Mouse (Mus musculus): Measurements from ENCODE around the gene Gjb3. TPM values are rescaled to one million over a fixed set of nuclear protein-coding genes. Genes with fewer than 3 reads are reported as not detected.

Gene Gjb3
- polyA plus RNA-seq, 1 experiment = 0.26 TPM

DNA sequence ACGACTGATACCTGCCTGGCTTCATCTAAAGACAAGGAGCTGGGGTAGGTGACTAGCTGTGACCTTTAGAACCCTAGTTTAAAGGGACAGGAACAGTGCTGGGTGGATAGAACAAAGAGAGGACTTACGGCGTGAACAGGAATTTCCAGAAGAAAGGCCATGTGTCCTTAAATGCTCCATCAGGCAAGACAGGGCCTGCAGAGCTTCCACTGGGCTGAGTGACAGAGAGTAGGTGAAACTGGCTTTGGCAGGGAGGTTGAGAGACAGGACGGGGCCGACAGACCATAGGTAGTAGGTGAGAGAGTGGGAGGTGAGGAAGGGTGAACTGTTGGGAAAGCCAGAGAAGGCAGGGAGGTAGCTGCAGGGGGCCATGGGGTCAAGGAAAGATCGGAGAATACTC lies 10.7 kb upstream of the Gjb3 start:
- DNase-seq (ENCODE audit: extremely low spot score in 1 of 2, low spot score in 1 of 2) = no peak

DNA sequence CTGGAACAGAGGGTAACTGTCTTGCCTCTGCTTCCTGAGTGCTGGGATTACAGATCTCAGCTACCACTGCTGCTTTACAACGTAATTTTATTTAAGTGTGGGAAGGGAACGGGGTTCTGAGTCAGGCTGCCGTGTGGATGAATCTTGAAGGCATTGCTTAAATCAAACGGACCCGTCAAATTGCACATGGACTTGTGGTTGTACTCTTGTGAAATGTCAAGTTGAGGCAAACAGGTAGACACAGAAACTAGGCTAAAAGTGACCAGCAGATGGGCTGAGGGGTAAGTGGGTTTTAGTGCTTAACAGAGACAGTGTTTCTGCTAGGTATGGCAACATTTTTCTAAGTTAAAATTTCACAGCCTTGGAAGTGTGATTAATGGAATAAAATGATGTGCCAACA lies 7.0 kb upstream of the Gjb3 start:
- DNase-seq (ENCODE audit: extremely low spot score in 1 of 2, low spot score in 1 of 2) = no peak

DNA sequence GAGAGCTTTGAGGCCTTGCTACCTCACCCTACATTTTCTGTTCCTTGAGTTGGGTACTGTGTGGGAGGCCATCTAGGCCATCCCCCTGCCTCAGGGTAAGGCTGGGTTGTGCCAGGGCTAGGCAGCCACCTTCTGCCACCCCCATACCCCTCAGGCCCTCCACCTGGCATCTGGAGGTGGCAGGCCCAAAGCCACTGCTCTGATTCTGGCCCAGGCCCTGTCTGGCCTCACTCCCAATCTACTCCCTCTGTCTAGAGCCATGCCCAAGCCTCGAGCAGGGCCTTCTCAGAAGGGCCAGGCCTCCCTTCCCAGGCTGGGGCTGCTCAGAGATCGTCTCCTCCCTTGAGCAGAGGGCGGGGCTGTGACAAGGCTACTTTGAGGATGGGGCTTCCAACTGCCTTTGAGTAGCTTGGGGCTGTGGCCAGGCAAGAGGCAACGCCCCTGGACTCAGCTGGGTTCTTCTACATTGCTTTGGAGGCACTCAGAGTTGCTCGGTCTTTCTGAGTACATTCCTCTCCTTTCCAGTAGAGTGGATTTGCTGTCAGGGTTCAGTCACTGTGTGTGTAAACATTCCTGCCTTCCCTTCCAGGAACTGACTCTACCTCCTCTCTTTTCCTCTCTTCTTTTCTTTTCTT lies 4.3 kb upstream of the Gjb3 start:
- no peak for DNase-seq (ENCODE audit: extremely low spot score in 1 of 2, low spot score in 1 of 2)

DNA sequence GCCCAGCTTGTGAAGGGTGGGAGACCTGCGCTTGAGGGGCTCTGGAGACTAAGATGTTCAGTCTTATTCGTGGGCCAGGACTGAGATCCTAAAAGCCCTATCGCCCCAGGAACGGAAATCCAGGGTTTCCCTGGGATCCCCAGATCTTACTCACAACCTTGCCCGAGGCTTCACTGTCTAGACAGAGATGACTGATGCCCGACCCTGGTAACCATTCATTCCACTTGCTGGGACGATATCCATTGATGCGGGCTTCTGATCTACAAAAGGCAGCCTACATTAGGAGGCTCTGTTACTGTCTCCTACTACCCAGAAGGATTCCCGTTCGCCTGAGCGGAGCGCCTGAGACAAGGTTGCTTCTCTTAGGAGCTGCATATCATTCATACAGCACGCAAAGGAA lies 527 bp upstream of the Gjb3 start:
- DNase-seq (ENCODE audit: extremely low spot score in 1 of 2, low spot score in 1 of 2) = no peak

DNA sequence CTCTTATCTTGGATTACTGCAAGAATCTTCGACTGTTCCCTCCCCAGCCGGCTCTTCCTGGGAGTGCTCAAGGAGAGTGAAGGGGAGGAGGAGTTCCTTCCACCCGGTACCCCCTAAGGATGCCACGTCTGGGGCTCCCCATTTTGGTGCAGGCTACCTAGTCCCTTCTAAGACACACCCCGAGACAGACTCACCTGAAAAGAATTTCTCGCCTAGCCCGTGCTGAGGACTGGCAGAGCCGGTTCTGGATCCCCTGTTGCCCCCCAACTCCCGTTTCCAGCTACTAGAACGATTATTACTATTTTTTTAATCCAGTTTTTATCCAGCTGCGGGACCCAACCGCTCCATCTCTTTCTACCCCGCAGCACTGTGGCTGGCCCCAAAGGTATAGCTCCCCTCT lies 893 bp downstream of the Gjb3 start:
- DNase-seq (ENCODE audit: extremely low spot score in 1 of 2, low spot score in 1 of 2) = no peak

DNA sequence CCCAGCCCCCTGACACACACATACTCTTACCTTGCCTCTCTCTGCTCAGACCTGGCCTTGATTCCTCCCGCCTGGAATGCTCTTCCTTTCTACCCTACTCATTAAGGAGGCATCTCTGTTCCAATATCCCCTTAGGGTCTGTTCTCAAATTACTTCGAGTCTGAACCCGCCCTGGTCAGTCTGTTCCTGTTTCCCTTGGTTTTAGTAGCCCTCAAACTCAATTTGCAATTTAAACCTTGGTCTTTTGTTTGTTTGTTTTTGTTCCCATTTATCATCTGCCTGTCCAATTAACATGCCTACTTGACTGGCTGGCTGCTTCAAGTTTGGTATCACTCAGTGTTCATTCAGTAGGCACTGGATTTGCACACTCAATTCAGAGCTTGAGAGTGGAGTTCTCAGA lies 1.6 kb downstream of the Gjb3 start:
- no peak for DNase-seq (ENCODE audit: extremely low spot score in 1 of 2, low spot score in 1 of 2)

DNA sequence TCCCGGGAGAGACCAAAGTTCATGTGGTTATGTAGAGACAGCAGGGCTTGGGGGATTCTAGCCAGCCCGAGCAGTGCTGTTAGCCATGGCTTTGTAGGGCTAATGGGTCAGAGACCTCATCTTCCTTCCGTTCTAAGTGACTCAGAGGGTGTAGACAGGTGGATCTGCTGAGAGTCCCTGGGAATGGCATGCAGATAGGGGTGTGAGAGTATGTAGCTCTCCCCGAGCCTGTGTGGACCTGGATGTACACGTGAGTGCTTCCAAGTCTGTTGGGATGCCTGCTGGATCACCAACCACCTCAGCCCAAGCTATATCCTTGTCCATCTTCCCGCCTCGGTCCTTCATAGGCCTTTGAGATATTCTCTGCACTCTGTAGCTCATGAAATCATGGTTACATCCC lies 2.3 kb downstream of the Gjb3 start:
- DNase-seq (ENCODE audit: extremely low spot score in 1 of 2, low spot score in 1 of 2) = no peak

DNA sequence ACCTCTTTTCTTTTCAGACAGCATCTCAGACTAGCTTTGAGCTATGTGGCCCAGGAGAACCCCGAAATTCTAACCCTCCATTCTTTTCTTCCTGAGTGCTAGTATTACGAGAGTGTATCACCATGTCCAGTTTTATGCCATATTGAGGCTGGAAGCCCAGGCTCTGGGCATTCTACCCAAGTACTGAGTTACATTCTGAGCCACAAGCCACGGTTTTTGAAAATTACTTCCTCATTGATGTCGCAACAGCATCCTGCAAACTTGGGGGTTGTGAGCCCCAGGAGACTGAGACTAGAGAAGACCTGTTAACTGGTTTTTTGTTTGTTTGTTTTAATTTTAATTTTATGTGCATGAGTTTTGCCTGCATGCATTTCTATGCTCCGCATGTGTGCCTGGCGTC lies 2.9 kb downstream of the Gjb3 start:
- no peak for DNase-seq (ENCODE audit: extremely low spot score in 1 of 2, low spot score in 1 of 2)

DNA sequence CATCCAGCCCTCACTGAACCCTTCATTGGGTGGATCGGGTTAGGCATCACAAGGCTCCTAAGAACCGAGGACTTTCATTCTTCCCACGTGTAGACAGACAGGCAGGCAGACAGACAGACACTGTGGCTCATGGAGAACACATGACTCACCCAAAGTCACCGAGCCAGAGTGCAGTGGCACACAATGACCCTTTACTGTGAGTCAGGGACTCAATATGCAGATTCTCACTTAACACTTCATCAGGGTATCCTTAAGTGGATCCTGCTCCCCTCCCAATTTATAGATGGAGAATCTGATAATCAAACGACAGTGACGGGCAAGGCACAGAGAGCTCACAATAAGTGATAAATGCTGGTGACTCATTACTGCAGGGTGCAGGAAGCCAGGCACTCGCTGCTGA lies 3.4 kb downstream of the Gjb3 start:
- DNase-seq (ENCODE audit: extremely low spot score in 1 of 2, low spot score in 1 of 2) = no peak

DNA sequence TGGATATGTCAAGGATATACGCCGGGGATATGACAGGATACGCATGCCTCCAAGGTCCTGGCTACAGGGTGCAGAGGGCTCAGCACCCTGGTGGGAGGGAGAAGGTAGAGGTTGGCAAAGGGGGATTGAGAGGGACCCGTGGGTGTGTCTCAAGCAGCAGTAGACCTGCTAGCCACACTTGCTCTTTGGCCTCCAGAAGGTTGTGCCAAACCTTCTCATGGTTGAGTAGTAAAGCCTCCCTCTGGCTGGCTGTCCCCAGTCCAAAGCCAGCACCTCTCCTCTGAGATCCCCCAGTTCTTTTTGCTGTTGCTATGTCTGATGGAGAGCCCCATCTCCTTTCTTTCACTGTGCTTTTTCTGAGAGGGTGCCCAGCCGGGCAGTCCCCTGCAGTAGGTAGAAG lies 5.4 kb downstream of the Gjb3 start:
- no peak for DNase-seq (ENCODE audit: extremely low spot score in 1 of 2, low spot score in 1 of 2)

DNA sequence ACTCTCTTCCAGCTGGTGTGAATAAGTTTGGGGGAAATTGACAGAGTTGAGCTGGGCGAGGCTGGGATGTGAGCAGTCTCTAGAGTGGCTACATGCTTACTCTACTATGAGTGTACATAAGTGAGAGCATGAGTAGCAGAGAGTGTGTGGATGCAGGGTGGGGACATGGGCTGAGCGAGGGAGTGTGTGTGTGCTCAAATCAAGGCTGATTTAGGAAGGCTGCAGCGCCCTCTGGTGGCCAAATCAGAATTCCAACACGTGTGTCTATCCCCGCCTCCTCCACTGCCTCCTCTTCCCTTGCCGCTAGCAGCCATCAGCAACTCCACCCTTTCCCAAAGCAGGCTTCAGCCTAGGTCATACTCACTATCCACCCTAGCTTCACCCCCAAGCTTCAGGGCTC lies 5.9 kb downstream of the Gjb3 start:
- peak; percentile 28 to 91 for DNase-seq (ENCODE audit: extremely low spot score in 1 of 2, low spot score in 1 of 2)

DNA sequence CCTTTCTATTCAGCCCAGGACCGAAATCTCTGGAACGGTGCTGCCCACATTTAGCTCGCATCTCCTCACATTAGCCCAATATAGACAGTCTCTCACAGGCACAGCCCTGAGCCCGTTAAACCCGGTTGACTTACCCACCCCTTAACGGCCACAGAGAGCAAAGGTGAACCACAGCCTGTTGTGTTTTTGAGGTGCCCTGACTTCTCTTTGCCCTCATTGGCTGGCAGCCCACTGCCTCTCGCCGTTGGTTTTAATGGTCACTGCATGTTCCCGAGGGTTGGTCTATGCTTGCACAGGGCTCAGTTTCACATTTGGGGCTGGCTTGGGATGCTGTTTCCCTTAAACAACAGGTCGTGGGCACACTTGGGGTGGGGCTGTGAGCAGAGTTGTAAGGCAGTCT lies 6.3 kb downstream of the Gjb3 start:
- no peak for DNase-seq (ENCODE audit: extremely low spot score in 1 of 2, low spot score in 1 of 2)

DNA sequence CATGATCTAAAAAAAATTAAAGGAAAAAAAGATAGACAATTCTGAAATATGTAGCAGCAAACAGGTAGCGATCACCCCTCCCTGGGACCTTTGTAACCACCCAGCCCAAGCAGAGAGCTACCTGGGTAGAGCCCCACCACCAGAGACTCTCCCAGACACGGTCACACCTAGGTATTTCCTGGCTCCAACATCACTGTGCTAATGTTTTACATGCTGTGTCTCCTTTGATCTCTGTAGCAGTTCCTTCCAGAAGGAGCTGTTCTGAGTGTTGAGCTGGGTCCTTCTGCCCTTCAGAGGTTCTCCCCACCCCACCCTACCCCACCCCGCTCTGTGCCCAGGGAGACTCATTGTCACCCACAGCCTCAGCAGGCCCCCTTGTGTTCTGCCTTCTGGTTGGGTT lies 7.0 kb downstream of the Gjb3 start:
- DNase-seq (ENCODE audit: extremely low spot score in 1 of 2, low spot score in 1 of 2) = no peak

DNA sequence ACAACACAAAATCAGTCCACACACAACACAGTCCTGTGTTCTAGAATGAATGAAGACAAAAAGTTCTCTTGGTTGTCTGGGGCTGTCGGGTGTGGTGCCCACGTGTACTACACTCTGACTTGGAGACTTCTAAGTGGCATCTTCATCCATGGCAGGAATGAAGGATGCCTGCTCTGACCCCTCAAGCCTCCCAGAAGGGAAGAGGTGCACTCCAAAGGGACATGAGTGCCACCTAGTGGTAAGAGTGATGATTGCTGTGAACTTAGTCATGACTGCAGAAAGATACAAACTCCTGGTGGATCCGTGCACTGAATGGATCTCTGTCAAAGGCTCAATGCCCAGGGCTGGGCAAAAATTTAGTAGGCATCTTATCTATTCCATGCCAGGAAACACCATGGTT lies 11.0 kb downstream of the Gjb3 start:
- peak; percentile 21 to 89 for DNase-seq (ENCODE audit: extremely low spot score in 1 of 2, low spot score in 1 of 2)

DNA sequence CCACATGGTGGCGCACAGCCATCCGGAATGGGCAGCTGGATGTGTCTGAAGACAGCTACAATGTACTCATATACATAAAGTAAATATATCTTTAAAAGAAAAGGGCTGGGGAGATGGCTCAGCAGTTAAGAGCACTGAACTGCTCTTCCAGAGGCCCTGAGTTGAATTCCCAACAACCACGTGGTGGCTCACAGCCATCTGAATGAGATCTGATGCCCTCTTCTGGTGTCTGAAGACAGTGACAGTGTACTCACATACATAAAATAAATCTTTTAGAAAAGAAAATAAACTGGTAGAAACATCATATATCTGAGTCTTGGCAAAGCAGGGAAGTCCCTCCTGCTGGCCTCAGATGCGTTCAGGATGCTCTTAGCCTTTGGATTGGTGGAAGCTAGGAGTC lies 13.5 kb downstream of the Gjb3 start:
- peak in 1 of 2 experiments; percentile 53 for DNase-seq (ENCODE audit: extremely low spot score in 1 of 2, low spot score in 1 of 2)

DNA sequence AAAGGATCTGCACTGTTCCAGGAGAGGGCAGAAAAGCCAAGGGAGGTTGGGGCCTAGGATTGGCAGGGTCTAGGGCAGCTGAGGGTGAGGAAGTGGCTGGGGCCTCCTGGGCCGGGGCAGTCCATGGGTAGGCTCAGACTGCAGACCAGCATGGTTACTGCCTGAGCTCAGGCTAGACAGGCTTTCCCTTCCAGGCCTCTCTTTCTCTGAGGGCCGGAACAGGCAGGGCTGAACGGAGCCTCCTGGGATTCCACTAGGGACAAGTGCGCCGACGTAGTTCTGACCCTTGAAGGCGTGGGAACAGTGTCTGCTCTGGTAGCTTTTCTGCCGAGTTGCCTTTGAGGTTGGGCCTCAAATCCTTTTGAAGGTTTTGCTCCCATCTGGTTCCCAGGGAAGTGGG lies 14.9 kb downstream of the Gjb3 start:
- DNase-seq (ENCODE audit: extremely low spot score in 1 of 2, low spot score in 1 of 2) = no peak

DNA sequence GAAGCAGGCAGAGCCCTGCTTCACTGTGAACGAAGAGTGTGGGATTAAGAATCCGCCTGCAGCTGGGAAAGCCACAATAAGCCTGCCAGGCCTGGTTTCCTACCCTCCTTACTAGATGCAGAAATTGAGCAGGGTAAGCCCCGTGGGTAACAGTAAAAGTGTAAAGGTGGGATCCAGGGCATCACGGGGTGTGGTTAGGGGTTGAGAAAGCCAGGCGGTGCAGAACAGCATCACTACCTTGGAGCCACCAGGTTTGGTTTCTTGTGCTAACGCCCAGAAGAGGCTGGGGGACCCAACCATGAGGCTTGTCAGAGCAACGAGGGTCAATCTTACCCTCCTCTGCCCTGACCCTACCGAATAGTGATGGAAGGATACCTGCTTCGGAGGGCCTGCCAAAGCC lies 16.1 kb downstream of the Gjb3 start:
- peak in 1 of 2 experiments; percentile 15 for DNase-seq (ENCODE audit: extremely low spot score in 1 of 2, low spot score in 1 of 2)

DNA sequence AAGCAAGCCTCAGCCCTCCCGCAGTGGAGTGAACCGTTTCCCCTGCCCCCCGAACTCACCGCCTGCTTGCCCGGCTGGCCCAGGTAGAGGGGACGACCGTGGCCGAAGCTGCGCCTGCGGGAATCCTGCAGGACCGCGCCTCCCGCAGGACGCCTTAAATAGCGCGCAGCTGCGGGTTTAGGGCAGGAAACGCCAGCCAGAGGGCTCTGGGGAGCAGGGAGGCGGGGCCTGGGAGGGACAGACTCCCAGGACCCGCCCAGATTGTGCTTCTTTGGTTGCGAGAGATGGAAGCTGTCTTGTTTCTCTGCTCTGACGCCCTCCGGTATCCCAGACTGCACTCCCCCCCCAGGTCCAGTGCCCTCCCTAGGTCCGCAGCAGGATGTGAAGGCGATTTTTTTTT lies 16.8 kb downstream of the Gjb3 start, which contains the start of gene Gja4:
Gja4 (minus strand) TSS at position 179 of the 400 bp plus-strand sequence.
- peak; percentile 19 to 74 for DNase-seq (ENCODE audit: extremely low spot score in 1 of 2, low spot score in 1 of 2)

DNA sequence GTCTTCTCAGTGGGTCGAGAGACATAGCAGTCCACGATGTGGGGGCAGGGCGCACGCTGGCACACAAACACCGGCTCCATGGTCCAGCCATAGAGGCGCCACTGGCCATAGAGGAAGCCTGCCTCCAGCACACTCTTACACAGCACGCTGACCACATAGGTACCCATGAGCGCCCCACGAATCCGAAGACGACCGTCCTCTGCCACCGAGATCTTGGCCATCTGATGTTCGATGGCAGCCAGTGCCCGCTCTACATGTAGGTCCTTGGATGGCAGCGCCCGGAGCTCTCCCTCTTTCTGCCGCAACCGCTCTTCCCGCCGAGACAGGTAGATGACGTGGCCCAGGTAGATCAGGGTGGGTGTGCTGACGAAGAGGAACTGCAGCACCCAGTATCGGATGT lies 18.3 kb downstream of the Gjb3 start:
- DNase-seq (ENCODE audit: extremely low spot score in 1 of 2, low spot score in 1 of 2) = no peak

DNA sequence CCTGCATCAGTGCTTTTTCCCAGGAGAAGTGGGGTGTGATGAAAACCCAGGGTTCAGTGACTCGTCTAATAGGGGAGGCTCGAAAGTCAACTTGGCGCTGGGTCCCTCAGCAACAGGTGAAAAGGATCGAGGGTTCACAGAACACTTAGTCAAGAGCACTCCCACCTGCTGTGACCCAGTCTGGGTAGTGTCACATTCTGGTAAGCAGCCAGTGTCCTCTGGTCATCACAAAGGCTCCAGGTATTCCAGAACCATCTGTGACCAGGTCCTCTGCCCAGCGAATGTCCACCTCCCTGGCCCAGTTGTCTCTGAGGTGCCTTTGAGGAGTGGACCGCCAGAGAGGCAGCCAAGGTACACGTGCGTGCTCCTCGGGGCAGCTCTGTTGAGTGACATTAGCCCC lies 19.1 kb downstream of the Gjb3 start:
- no peak for DNase-seq (ENCODE audit: extremely low spot score in 1 of 2, low spot score in 1 of 2)

DNA sequence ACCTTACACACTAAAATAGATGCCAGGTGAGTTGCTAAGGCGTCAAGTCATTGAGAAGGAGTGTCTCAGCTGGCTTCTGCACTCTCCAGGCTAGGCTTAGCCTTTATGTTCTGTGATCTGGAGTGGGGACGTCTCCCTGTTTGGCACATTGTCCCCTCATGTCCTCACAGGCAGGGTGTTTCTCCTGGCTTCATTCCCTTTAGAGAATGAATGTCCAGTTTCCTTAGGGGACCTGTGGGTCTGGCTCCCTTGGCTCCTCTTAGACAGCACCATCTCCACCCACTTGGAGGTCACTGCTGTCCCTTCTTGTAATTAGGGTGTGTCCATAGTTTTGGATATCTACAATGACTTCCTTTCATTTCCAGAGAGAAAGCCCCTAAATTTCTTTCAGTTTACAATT lies 23.7 kb downstream of the Gjb3 start:
- DNase-seq (ENCODE audit: extremely low spot score in 1 of 2, low spot score in 1 of 2) = no peak

DNA sequence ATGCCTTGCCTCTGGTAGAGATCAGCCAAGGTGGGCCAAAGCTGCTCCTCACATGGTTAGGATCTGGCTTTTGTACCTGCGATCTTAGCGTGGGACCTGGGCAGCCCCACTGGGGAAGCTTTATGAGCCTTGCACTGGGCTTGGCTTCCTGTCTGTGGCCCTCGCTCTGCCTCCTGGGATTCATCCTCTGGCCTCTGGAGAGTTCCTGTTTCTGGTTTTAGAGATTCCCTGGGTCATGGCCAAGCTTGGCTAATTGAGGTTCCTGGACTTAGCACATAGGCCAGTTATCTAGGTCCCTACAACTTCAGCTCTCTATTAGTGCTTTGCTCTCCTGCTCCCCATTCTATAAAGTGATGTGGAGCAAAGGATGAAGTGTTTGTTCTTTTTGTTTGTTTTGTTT lies 26.8 kb downstream of the Gjb3 start:
- no peak for DNase-seq (ENCODE audit: extremely low spot score in 1 of 2, low spot score in 1 of 2)

DNA sequence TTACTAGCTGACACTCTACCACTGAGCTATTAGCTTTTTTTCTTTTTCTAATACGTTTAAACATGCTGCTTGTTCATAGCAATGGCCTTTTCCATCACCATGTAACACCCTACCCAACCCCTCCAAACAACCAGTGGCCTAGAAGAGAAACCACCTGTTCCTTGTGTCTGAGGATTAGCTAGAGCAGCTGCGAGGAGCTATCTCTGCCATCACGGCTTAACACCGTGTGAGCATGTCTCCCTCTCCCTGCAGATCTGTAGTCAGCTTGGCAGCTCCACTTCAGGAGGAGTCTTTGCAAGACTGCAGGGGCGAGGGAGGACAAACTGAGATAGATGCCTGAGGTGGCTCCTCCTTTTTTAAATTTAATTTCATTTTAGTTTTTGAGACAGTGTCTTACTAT lies 30.1 kb downstream of the Gjb3 start:
- no peak for DNase-seq (ENCODE audit: extremely low spot score in 1 of 2, low spot score in 1 of 2)

All from frontal cortex, adult 2 months (tissue).